Mouse (Mus musculus): ENCODE data around the gene Gas2l2.

DNA sequence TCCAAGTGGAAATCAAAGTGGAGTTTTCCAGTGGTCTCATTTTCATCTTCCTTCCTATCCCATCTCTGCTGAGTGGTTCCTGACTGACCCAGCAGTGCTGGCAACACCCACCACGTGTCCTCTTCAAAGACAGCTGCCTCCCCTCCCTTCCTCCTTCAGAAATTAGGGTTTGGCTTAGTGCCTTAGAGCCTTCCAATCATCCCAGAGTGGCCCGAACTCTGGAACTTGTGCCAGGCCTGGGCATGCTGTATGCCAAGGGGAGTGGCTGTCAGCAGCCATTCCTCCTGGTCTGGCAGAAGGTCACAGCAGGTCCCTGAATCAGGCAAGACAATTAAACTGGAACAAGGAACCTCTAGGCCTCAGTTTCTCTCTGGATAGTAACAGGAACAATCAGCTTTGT lies 36.7 kb upstream of the Gas2l2 start:
- no peak for TF ChIP-seq POLR2A (IDR thresholded peaks at IDR 0.05; ENCODE audit: borderline replicate concordance, extremely low read depth, low read depth, low read length)
- TF ChIP-seq CTCF (IDR thresholded peaks at IDR 0.05; ENCODE audit: insufficient read depth, low read length): no peak
